Mouse (Mus musculus): ENCODE measurements at regions not wholly inside any gene's neighbourhood (a gene's known extent, or its start where the extent isn't known, plus 50 kb on each side); places are given as distances from the start of the nearest gene placed in this dataset.
"Not testable (repeated sequence)": the region's sequence is repeated elsewhere in the genome, so short reads cannot be mapped to it uniquely, and the experiment has no call there.

GRCm38 (mm10) chr1:177501288-177501687, 59.1 kb downstream of the Zbtb18 start:
- no peak for DNase-seq (ENCODE audit: low spot score)

- no peak for DNase-seq (ENCODE audit: low spot score)
Measured at GRCm38 (mm10) chr1:177503946-177504345, 61.8 kb downstream of the Zbtb18 start.

GRCm38 (mm10) chr1:177504743-177505142, 62.6 kb downstream of the Zbtb18 start:
- no peak for DNase-seq (ENCODE audit: low spot score)

GRCm38 (mm10) chr1:177507398-177507797, 65.2 kb downstream of the Zbtb18 start:
- DNase-seq (ENCODE audit: low spot score): not testable (repeated sequence)

- DNase-seq (ENCODE audit: low spot score): no peak
Measured at GRCm38 (mm10) chr1:177509786-177510185, 67.6 kb downstream of the Zbtb18 start.

- DNase-seq (ENCODE audit: low spot score): no peak
Measured at GRCm38 (mm10) chr1:177512116-177512515, 70.0 kb downstream of the Zbtb18 start.

- no peak for DNase-seq (ENCODE audit: low spot score)
Measured at GRCm38 (mm10) chr1:177517934-177518610, 75.9 kb downstream of the Zbtb18 start.

GRCm38 (mm10) chr1:177518897-177519513, 76.9 kb downstream of the Zbtb18 start:
- no peak for DNase-seq (ENCODE audit: low spot score)

GRCm38 (mm10) chr1:177521110-177521509, 79.0 kb downstream of the Zbtb18 start:
- no peak for DNase-seq (ENCODE audit: low spot score)

- DNase-seq (ENCODE audit: low spot score): no peak
Measured at GRCm38 (mm10) chr1:177525141-177525540, 83.0 kb downstream of the Zbtb18 start.

GRCm38 (mm10) chr1:177531791-177532190, 89.6 kb downstream of the Zbtb18 start:
- DNase-seq (ENCODE audit: low spot score): no peak

GRCm38 (mm10) chr1:177532656-177533055, 90.5 kb downstream of the Zbtb18 start:
- no peak for DNase-seq (ENCODE audit: low spot score)

GRCm38 (mm10) chr1:177533332-177533731, 91.2 kb downstream of the Zbtb18 start:
- DNase-seq (ENCODE audit: low spot score): no peak

- no peak for DNase-seq (ENCODE audit: low spot score)
Measured at GRCm38 (mm10) chr1:177545031-177545735, 103.0 kb downstream of the Zbtb18 start.

- no peak for DNase-seq (ENCODE audit: low spot score)
Measured at GRCm38 (mm10) chr1:177547716-177548115, 105.6 kb downstream of the Zbtb18 start.

GRCm38 (mm10) chr1:177555471-177556291, 113.5 kb downstream of the Zbtb18 start:
- no peak for DNase-seq (ENCODE audit: low spot score)

GRCm38 (mm10) chr1:177557432-177557831, 115.3 kb downstream of the Zbtb18 start:
- no peak for DNase-seq (ENCODE audit: low spot score)

GRCm38 (mm10) chr1:177557856-177558255, 115.7 kb downstream of the Zbtb18 start:
- DNase-seq (ENCODE audit: low spot score): no peak

GRCm38 (mm10) chr1:177561716-177562588, 119.8 kb downstream of the Zbtb18 start:
- no peak for DNase-seq (ENCODE audit: low spot score)

GRCm38 (mm10) chr1:177562589-177562912, 120.4 kb downstream of the Zbtb18 start:
- DNase-seq (ENCODE audit: low spot score): no peak

GRCm38 (mm10) chr1:177565678-177566077, 123.5 kb downstream of the Zbtb18 start:
- no peak for DNase-seq (ENCODE audit: low spot score)

Data from urinary bladder, adult 2 months (tissue).